In genomic region chr4:44709740-44710700, GRCm38 (mm10) we compare ENCODE assay signal across 11 mouse cellular contexts. TPM values are rescaled to one million over a fixed set of nuclear protein-coding genes. Genes with fewer than 3 reads are reported as not detected.
DNase-seq lines count a peak whose midpoint lies in the region; ATAC-seq and TF ChIP-seq lines count a peak whose summit lies in the region.
"Had no signal": no experiment of that assay in that cellular context is flagged by ENCODE, and none has a peak within 500 bp of the region (broad histone marks: within the 10 kb centered on the region; RNA-seq: fewer than 3 reads in every experiment).

Pax5 (minus strand) TSS chr4:44710487.

- H3K36me3 ChIP-seq in hindbrain, embryonic 12.5 days: no peaks in the 10 kb centered on the region
- H3K36me3 ChIP-seq in hindbrain, embryonic 16.5 days (ENCODE audit: control insufficient read depth, insufficient read depth, low read length): no peaks in the 10 kb centered on the region
- H3K36me3 ChIP-seq in E14TG2a.4 (ENCODE audit: insufficient read depth, low read length): no peaks in the 10 kb centered on the region
- no peaks in the 10 kb centered on the region for H3K36me3 ChIP-seq in limb, embryonic 15.5 days
- H3K36me3 ChIP-seq: G1E; lung, embryonic 15.5 days had no signal

- peak within 1 kb of the TSS; percentile 9; the same call in 1 of the 2 replicates for H3K4me3 ChIP-seq in hindbrain, embryonic 12.5 days
- H3K4me3 ChIP-seq in hindbrain, embryonic 16.5 days (ENCODE audit: low read length): no peak within 1 kb of the TSS
- H3K4me3 ChIP-seq in E14TG2a.4 (replicated peaks; ENCODE audit: low read length): peak within 1 kb of the TSS; percentile 64
- peak within 1 kb of the TSS; percentile 28; the same call in 1 of the 2 replicates for H3K4me3 ChIP-seq in bone marrow macrophage, adult 2 months (ENCODE audit: insufficient read depth, low read length)
- H3K4me3 ChIP-seq in limb, embryonic 15.5 days: peak within 1 kb of the TSS; percentile 8; the same call in 1 of the 2 replicates
- H3K4me3 ChIP-seq: erythroblast, embryonic 14.5 days had no signal

- H3K27ac ChIP-seq in hindbrain, embryonic 12.5 days: peak within 1 kb of the TSS; percentile 52; the same call in 1 of the 2 replicates
- no peak within 1 kb of the TSS for H3K27ac ChIP-seq in hindbrain, embryonic 16.5 days (ENCODE audit: low read depth, low read length)
- H3K27ac ChIP-seq in bone marrow macrophage, adult 2 months (ENCODE audit: insufficient read depth, low read depth, low read length): no peak within 1 kb of the TSS
- no peak within 1 kb of the TSS for H3K27ac ChIP-seq in limb, embryonic 15.5 days
- H3K27ac ChIP-seq: lung, embryonic 15.5 days; stomach, postnatal 0 days had no signal

- H3K4me1 ChIP-seq in hindbrain, embryonic 12.5 days: peaks cover 14% of the 10 kb centered on the region
- peaks cover 3% of the 10 kb centered on the region; the same call in 1 of the 2 replicates for H3K4me1 ChIP-seq in hindbrain, embryonic 16.5 days (ENCODE audit: control insufficient read depth, insufficient read depth, low read depth, low read length)
- peaks cover 43% of the 10 kb centered on the region for H3K4me1 ChIP-seq in E14TG2a.4 (replicated peaks; ENCODE audit: low read depth, low read length)
- no peaks in the 10 kb centered on the region for H3K4me1 ChIP-seq in bone marrow macrophage, adult 2 months (ENCODE audit: control insufficient read depth, insufficient read depth, low read length)
- peaks cover 34% of the 10 kb centered on the region for H3K4me1 ChIP-seq in limb, embryonic 15.5 days

- TF ChIP-seq CTCF in E14TG2a.4 (conservative IDR thresholded peaks at IDR 0.05; ENCODE audit: low read length): no peak
- no peak for TF ChIP-seq CTCF in bone marrow macrophage, adult 2 months (IDR thresholded peaks at IDR 0.05; ENCODE audit: low read depth, low read length)

- 26% methylated on average over 16 of the region's 16 CpGs for WGBS in hindbrain, embryonic 12.5 days
- WGBS in hindbrain, embryonic 16.5 days: 29% methylated on average over 16 of the region's 16 CpGs
- 27% methylated on average over 16 of the region's 16 CpGs for WGBS in limb, embryonic 15.5 days

- no peaks in the 10 kb centered on the region for H3K9me3 ChIP-seq in hindbrain, embryonic 12.5 days (replicated peaks)
- no peaks in the 10 kb centered on the region for H3K9me3 ChIP-seq in hindbrain, embryonic 16.5 days (ENCODE audit: control insufficient read depth, low read length)
- no peaks in the 10 kb centered on the region for H3K9me3 ChIP-seq in E14TG2a.4 (ENCODE audit: low read length)
- H3K9me3 ChIP-seq in limb, embryonic 15.5 days: no peaks in the 10 kb centered on the region
- H3K9me3 ChIP-seq: G1E; lung, embryonic 15.5 days had no signal

- peaks cover 93% of the 10 kb centered on the region for H3K27me3 ChIP-seq in hindbrain, embryonic 12.5 days
- H3K27me3 ChIP-seq in hindbrain, embryonic 16.5 days (replicated peaks; ENCODE audit: control insufficient read depth, insufficient read depth, low read length): peaks cover 62% of the 10 kb centered on the region
- H3K27me3 ChIP-seq in E14TG2a.4 (ENCODE audit: insufficient read depth, low read length): peaks cover 98% of the 10 kb centered on the region
- peaks cover 98% of the 10 kb centered on the region for H3K27me3 ChIP-seq in limb, embryonic 15.5 days

- DNase-seq in right cerebral cortex, adult 2 months (ENCODE audit: low spot score in 2 of 2): no peak
- DNase-seq in left cerebral cortex, adult 9 months (ENCODE audit: low spot score in 2 of 2): no peak

- ATAC-seq in hindbrain, embryonic 12.5 days (ENCODE audit: low FRiP score): no peak
- ATAC-seq in hindbrain, embryonic 16.5 days: no peak
- ATAC-seq in limb, embryonic 15.5 days (ENCODE audit: insufficient number of reproducible peaks, low FRiP score, low TSS enrichment, low read depth): no peak

- 0 out of 2 replicates have a peak within 1 kb of the TSS, but pooled peaks have one; percentile 15 for H3K4me2 ChIP-seq in hindbrain, embryonic 12.5 days (replicated peaks)
- no peak within 1 kb of the TSS for H3K4me2 ChIP-seq in hindbrain, embryonic 16.5 days (ENCODE audit: low read length)
- H3K4me2 ChIP-seq in limb, embryonic 15.5 days: no peak within 1 kb of the TSS

- no peak for TF ChIP-seq POLR2A in bone marrow macrophage, adult 2 months (IDR thresholded peaks at IDR 0.05; ENCODE audit: borderline replicate concordance, low read depth, low read length)

- H3K9ac ChIP-seq in hindbrain, embryonic 12.5 days: no peak within 1 kb of the TSS
- no peak within 1 kb of the TSS for H3K9ac ChIP-seq in hindbrain, embryonic 16.5 days (ENCODE audit: low read depth, low read length)
- no peak within 1 kb of the TSS for H3K9ac ChIP-seq in limb, embryonic 15.5 days
- H3K9ac ChIP-seq: lung, embryonic 15.5 days had no signal

RNA-seq across cellular contexts. Expression of gene Pax5, which starts in this region (rescaled TPM):
- polyA plus RNA-seq in hindbrain, embryonic 12.5 days (2016; fragmentation: Nextera tagmentation; extraction: Ambion mirVana): 8.5 and 8.6 TPM in 2 replicates
- 0.99 and 1.9 TPM in 2 replicates for polyA plus RNA-seq in hindbrain, embryonic 16.5 days (2015; fragmentation: Nextera tagmentation; extraction: Ambion mirVana)
- polyA plus RNA-seq in bone marrow macrophage, adult 2 months (2012; ENCODE audit: insufficient read depth, insufficient read length, missing spikeins): not detected in 2 replicates
- 0.18 TPM in 1 of 2 replicates, not detected in the other for polyA plus RNA-seq in limb, embryonic 15.5 days (2015; fragmentation: Nextera tagmentation; extraction: Ambion mirVana)
- polyA plus RNA-seq: G1E; lung, embryonic 15.5 days; stomach, postnatal 0 days had no signal
